Mouse (Mus musculus) 416B (cell line): ENCODE data around the gene Eif4g3.
"Not testable (repeated sequence)": the region's sequence is repeated elsewhere in the genome, so short reads cannot be mapped to it uniquely, and the experiment has no call there.

ENCODE experiments used
- DNase-seq: peaks from one replicate; pipeline ENCODE4 v3.0.0; 2011; ENCODE audit warnings: low read depth

Eif4g3 gene

DNA sequence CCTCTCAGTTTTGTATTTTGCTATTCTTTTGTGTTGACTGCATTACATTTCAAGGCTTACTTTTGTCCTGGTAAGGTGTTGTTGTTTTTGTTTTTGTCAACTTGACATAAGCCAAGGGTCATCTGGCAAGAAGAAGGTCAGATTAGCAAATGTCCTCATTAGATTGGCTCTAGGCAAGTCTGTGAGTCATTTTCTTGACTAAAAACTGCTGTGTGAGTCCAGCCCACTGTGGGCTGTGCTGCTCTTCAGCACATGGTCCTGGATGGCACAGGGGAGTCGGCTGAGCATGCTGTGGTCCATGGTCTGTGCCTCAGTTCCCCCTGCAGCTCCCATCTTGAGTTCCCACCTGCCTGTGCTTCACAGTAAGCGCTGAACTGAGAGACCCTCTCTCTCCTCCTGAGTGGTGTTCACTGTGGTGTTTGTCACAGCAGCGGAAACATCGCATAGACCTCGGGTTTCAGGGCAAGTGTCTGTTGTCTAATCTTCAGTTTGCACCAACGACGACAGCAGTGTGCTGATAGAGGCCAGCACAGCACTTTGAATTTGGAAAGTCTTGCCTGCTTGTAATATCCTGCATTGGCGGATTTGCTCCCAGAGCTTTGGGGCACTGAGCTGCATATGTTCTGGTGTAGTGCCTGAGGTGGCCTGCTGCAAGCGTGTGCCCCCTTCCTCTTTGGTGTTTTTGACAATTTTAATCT, 30.7 kb downstream of the Eif4g3 start:
- DNase-seq, result no peak

DNA sequence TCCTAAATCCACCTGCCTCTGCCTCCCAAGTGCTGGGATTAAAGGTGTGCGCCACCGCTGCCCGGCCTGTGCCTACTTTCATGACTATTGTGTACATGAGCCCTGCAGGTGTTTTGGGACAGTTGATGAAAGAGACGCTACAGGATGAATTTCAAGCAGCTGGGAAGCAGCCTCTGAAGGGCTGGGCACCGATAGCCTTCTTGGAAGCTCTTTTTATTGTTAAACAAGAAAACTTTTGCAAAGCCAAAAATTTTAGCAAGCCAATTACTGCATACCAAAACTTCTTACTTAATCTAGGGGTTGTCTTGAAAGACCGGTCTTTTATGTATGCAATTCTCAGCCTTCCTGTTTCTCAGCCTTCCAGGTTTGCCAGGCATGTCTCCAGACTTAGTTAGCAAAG, 36.3 kb downstream of the Eif4g3 start:
- no peak for DNase-seq

- DNase-seq, result no peak
Observed at GRCm38 (mm10) chr4:138031828-138032227, 39.0 kb downstream of the Eif4g3 start.

- DNase-seq, result no peak
Observed at GRCm38 (mm10) chr4:138033871-138034270, 41.0 kb downstream of the Eif4g3 start.

GRCm38 (mm10) chr4:138035435-138036120, 42.8 kb downstream of the Eif4g3 start:
- DNase-seq, result no peak

DNA sequence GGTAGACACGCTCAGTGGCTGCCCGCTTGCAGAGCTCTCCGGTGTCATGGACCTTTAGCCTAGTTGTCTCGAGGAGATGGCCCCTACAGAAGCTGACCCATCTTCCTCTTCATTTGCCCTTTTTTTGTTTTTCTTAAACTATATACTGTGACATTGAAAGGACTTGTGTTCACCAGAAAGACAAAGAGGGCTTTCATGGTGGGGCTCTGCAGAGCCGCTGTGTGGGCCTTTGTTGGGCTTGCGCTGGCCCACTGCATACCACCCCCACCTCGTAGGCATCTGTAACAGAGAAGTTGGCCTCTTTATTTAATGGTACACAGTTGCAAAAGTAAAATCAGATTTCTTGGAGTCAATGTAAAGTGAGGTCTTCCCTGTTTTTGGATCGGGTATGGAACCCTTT, 44.3 kb downstream of the Eif4g3 start:
- DNase-seq, result no peak

- no peak for DNase-seq
Observed at GRCm38 (mm10) chr4:138037896-138038295, 45.1 kb downstream of the Eif4g3 start.

GRCm38 (mm10) chr4:138038365-138039274, 45.8 kb downstream of the Eif4g3 start:
- DNase-seq, result no peak

- no peak for DNase-seq
Observed at GRCm38 (mm10) chr4:138039275-138039651, 46.4 kb downstream of the Eif4g3 start.

DNA sequence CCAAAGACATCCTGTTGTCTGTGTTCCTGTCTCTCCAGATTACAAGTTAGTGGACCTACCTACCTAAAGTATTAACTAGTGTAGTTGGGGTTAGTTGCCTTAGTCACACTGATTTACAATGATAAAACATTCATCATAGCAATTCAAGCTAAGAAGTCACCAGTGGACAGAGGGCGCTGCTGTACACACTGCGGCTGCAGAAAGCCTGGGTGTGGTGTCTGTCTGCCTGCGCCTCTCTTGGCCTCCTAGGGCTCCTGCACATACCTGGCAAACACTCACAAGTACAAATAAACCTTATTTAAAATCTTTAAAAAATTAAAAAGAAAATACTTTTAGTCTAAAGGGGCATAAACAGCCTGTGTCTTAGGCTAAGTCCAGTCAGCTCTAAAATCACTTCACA, 47.8 kb downstream of the Eif4g3 start:
- no peak for DNase-seq

GRCm38 (mm10) chr4:138041566-138042256, 48.9 kb downstream of the Eif4g3 start:
- no peak for DNase-seq

DNA sequence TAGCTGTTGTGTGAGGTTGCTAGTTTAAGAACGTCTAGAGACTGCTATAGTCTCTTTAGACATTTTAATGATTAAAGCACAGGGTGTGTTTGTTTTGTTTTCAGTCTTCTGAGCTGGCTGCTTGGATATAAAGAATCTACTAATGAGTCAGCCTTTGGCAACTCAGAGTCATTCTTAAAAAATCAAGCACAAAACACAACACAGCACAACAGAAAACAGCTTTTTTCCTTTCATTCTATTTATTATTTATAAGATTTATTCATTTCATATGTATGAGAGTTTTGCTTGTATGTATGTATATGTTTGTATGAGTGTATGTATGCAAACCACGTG, 49.4 kb downstream of the Eif4g3 start:
- no peak for DNase-seq

DNA sequence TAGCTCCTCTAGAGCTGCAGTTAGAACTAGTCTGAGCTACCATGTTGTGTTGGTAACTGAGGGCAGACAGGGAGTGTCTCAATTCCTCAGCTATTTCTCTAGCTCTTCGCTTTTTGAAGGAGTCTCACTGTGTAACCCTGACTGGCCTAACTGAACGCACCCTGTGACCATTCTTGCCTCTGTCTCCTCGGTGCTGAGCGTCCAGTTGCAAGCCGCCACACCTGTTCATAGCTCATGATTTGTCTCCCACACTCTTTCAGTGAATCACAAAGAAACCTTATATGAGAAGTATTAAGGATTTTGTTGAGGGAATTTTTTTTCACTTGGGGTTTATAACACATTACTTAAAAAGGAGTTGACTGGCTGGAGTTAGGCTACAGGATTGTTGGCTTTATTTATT, 49.8 kb downstream of the Eif4g3 start:
- no peak for DNase-seq

DNA sequence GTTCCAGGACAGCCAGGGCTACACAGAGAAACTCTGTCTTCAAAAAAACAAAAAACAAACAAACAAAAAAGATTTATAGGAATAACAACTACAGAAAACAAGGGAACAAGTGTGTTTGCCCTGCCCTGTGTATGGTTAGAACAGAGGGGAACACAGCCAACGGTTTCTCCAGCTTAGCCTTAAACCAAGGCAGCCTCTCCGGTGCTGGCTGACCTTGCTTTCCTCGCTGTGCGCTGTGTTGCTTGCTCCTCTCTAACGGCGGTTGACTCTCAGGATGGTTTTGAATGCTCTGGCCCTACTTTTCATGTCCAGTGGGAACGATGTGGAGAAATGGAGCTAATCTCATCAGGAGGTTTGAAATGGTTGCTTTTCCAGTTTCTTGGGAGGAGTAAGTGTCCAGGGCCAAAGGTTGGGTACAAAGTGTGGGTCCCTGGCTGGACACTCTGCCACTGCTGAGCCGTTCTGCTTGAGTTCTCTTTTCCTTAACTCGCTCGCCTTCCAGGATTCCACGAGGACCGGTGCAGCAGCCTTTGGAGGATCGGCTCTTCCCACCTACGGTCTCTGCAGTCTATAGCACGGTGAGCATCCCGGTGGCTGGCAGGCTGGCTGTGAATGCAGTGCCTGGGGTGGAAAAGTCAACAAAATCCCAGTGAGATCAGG, 52.1 kb downstream of the Eif4g3 start:
- DNase-seq, result no peak

- DNase-seq, result peak; percentile 18
Observed at GRCm38 (mm10) chr4:138045809-138046208, 53.0 kb downstream of the Eif4g3 start.

GRCm38 (mm10) chr4:138046371-138046770, 53.5 kb downstream of the Eif4g3 start:
- peak; percentile 55 for DNase-seq

DNA sequence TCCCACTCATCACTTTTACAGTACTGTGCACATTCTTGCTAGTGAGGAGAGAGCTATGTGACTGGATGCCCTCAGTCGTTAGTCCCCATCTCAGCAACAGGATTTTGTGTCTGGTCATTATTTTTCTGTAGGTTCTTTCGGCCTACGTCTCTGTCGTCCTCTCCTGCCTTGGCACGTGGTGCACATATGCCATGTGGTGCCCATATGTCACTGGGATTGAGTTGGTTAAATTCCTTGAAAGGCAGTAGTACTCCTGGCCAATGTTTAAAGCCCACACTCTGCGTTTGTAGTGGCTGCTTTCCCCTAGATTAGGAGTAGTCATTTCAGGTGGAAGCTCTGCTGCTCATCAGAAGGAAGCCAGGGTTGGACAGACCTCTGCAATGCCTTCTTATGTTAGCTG, 56.7 kb downstream of the Eif4g3 start:
- no peak for DNase-seq

DNA sequence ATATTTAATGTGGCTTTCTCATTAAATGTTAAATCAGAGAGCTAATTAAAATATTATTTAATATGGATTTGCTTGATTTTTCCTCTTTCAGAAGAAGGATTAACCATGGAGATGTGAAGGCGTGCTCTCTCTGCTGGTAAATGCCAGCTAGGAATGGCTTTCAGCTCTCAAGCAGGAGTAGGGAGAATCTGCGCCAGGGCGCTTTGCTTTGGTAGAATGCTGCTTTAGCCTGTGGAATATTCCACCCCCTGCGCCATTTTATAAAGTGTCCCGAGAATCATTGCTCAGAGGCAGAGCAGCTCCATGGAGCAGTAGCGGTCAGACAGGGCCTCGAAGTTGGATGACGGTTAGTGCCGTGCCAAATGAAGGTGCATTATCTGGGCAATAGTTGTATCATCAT, 58.7 kb downstream of the Eif4g3 start:
- no peak for DNase-seq

DNA sequence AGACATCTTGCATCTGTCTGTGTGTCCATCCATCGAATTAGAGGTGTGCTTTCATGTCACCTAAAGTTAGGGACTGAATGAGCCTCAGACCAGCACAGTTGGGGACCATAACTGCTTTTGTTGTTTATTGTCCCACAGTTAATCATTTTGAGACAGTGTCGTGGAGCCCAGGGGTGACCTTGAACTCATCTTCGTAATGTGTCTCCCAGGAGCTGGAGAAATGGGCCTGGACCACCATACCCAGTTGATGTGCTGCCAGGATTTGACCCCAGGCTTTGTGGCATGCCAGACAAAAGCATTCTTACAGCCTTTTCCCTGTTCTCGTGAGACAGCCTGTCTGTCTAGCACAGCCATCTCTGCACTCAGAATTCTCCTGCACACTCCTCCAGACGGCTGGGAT, 63.8 kb downstream of the Eif4g3 start:
- no peak for DNase-seq

DNA sequence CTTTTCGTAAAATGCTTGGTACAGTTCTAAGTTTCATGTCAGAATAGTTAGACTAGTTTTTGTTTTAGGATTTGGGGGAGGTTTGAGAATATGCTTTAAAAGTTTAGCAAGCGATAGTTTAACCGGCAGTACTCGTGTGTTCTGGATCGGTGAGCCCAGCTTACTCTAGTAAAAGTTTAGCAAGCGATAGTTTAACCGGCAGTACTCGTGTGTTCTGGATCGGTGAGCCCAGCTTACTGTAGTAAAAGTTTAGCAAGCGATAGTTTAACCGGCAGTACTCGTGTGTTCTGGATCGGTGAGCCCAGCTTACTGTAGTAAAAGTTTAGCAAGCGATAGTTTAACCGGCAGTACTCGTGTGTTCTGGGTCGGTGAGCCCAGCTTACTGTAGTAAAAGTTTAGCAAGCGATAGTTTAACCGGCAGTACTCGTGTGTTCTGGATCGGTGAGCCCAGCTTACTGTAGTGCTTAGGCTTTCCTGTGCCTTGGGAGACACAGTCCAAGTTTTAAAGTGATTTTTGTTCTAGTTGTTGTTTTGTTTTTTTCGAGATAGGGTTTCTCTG, 64.5 kb downstream of the Eif4g3 start:
- DNase-seq, result not testable (repeated sequence)

DNA sequence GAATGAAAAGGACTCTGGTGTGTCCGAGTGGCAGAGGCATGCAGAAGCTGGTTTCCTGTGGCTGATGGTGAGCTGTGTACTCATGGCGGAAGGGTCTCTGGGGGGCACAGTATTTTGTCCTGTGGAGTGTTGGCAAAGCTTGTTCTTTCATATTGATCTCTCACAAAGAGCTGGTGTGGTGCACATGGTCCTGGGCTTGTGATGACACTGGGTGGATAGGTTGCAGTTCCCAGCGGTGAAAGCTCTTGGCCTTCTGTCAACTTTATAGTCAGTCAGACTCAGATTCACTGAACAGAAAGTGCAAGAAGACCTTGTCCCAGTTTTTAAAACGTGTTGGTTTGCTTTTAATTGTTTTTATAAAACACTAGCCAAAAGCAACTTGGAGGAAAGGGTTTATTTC, 68.3 kb downstream of the Eif4g3 start:
- DNase-seq, result no peak
